Mouse (Mus musculus): ENCODE measurements around the gene Cdk9. TPM values are rescaled to one million over a fixed set of nuclear protein-coding genes. Genes with fewer than 3 reads are reported as not detected.

Gene Cdk9
- polyA plus RNA-seq, 1 experiment from 2014 or later = 86.0 TPM

- Histone ChIP-seq H3K4me3 (ENCODE audit: low read length) (no peak overlapping the region), H3K4me2 (ENCODE audit: low read depth, low read length) (no peak overlapping the region), H3K36me3 (ENCODE audit: control insufficient read depth, insufficient read depth, low read length) (peaks cover 21% of the 10 kb centered on the region), H3K27me3 (replicated peaks; ENCODE audit: control insufficient read depth, insufficient read depth, low read length) (no peaks in the 10 kb centered on the region), H3K9ac (ENCODE audit: low read depth, low read length) (no peak overlapping the region), H3K4me1 (ENCODE audit: control insufficient read depth, insufficient read depth, low read length) (peaks cover 26% of the 10 kb centered on the region), H3K9me3 (ENCODE audit: control insufficient read depth, low read length) (no peaks in the 10 kb centered on the region), H3K27ac (ENCODE audit: low read length) (no peak overlapping the region)
- no peak for ATAC-seq
- WGBS = 26% methylated on average over 5 of the region's 5 CpGs
Observed at GRCm38 (mm10) chr2:32689420-32689819, 23.5 kb downstream of the Cdk9 start.

GRCm38 (mm10) chr2:32687562-32687961 lies 25.3 kb downstream of the Cdk9 start:
- ATAC-seq = no peak
- H3K36me3 ChIP-seq (ENCODE audit: control insufficient read depth, insufficient read depth, low read length) = peaks cover 21% of the 10 kb centered on the region
- no peak overlapping the region for H3K4me2 ChIP-seq (ENCODE audit: low read depth, low read length)
- H3K27me3 ChIP-seq (replicated peaks; ENCODE audit: control insufficient read depth, insufficient read depth, low read length) = no peaks in the 10 kb centered on the region
- no peaks in the 10 kb centered on the region for H3K9me3 ChIP-seq (ENCODE audit: control insufficient read depth, low read length)
- peaks cover 17% of the 10 kb centered on the region for H3K4me1 ChIP-seq (ENCODE audit: control insufficient read depth, insufficient read depth, low read length)
- H3K4me3 ChIP-seq (ENCODE audit: low read length) = no peak overlapping the region
- no peak overlapping the region for H3K9ac ChIP-seq (ENCODE audit: low read depth, low read length)
- no peak overlapping the region for H3K27ac ChIP-seq (ENCODE audit: low read length)
- WGBS = 93% methylated on average over 8 of the region's 8 CpGs

- Histone ChIP-seq H3K36me3 (ENCODE audit: control insufficient read depth, insufficient read depth, low read length) (peaks cover 21% of the 10 kb centered on the region), H3K9ac (ENCODE audit: low read depth, low read length) (0 out of 2 replicates have a peak overlapping the region, but pooled peaks have one; percentile 24)
- WGBS = 86% methylated on average over 6 of the region's 6 CpGs
Observed at GRCm38 (mm10) chr2:32686640-32687039, 26.2 kb downstream of the Cdk9 start.

GRCm38 (mm10) chr2:32685807-32686206 lies 27.1 kb downstream of the Cdk9 start:
- peaks cover 21% of the 10 kb centered on the region for H3K36me3 ChIP-seq (ENCODE audit: control insufficient read depth, insufficient read depth, low read length)
- H3K4me2 ChIP-seq (ENCODE audit: low read depth, low read length) = no peak overlapping the region
- peaks cover 22% of the 10 kb centered on the region for H3K4me1 ChIP-seq (ENCODE audit: control insufficient read depth, insufficient read depth, low read length)
- peak; percentile 39; the same call in 1 of the 2 replicates for ATAC-seq
- H3K4me3 ChIP-seq (ENCODE audit: low read length) = no peak overlapping the region
- no peaks in the 10 kb centered on the region for H3K9me3 ChIP-seq (ENCODE audit: control insufficient read depth, low read length)
- H3K27ac ChIP-seq (ENCODE audit: low read length) = peak overlapping the region; percentile 52
- no peaks in the 10 kb centered on the region for H3K27me3 ChIP-seq (replicated peaks; ENCODE audit: control insufficient read depth, insufficient read depth, low read length)
- 81% methylated on average over 3 of the region's 3 CpGs for WGBS
- H3K9ac ChIP-seq (ENCODE audit: low read depth, low read length) = no peak overlapping the region; the same call in 1 of the 2 replicates

More at GRCm38 (mm10) chr2:32686640-32687039, 26.2 kb downstream of the Cdk9 start:
- H3K27me3 ChIP-seq (replicated peaks; ENCODE audit: control insufficient read depth, insufficient read depth, low read length) = no peaks in the 10 kb centered on the region
- H3K9me3 ChIP-seq (ENCODE audit: control insufficient read depth, low read length) = no peaks in the 10 kb centered on the region
- no peak for ATAC-seq
- peak overlapping the region; percentile 52; the same call in 1 of the 2 replicates for H3K27ac ChIP-seq (ENCODE audit: low read length)
- H3K4me1 ChIP-seq (ENCODE audit: control insufficient read depth, insufficient read depth, low read length) = peaks cover 20% of the 10 kb centered on the region
- no peak overlapping the region for H3K4me3 ChIP-seq (ENCODE audit: low read length)
- H3K4me2 ChIP-seq (ENCODE audit: low read depth, low read length) = no peak overlapping the region

GRCm38 (mm10) chr2:32684681-32685428 lies 28.0 kb downstream of the Cdk9 start:
- H3K4me1 ChIP-seq (ENCODE audit: control insufficient read depth, insufficient read depth, low read length) = peaks cover 28% of the 10 kb centered on the region
- H3K9me3 ChIP-seq (ENCODE audit: control insufficient read depth, low read length) = no peaks in the 10 kb centered on the region
- peaks cover 21% of the 10 kb centered on the region for H3K36me3 ChIP-seq (ENCODE audit: control insufficient read depth, insufficient read depth, low read length)
- no peak overlapping the region for H3K4me3 ChIP-seq (ENCODE audit: low read length)
- 88% methylated on average over 15 of the region's 15 CpGs for WGBS
- H3K4me2 ChIP-seq (ENCODE audit: low read depth, low read length) = no peak overlapping the region
- no peaks in the 10 kb centered on the region for H3K27me3 ChIP-seq (replicated peaks; ENCODE audit: control insufficient read depth, insufficient read depth, low read length)
- no peak overlapping the region; the same call in 1 of the 2 replicates for H3K27ac ChIP-seq (ENCODE audit: low read length)
- no peak for ATAC-seq
- H3K9ac ChIP-seq (ENCODE audit: low read depth, low read length) = no peak overlapping the region

- Histone ChIP-seq H3K36me3 (ENCODE audit: control insufficient read depth, insufficient read depth, low read length) (peaks cover 21% of the 10 kb centered on the region), H3K27ac (ENCODE audit: low read length) (no peak overlapping the region), H3K27me3 (replicated peaks; ENCODE audit: control insufficient read depth, insufficient read depth, low read length) (no peaks in the 10 kb centered on the region), H3K4me3 (ENCODE audit: low read length) (no peak overlapping the region), H3K9ac (ENCODE audit: low read depth, low read length) (no peak overlapping the region), H3K4me1 (ENCODE audit: control insufficient read depth, insufficient read depth, low read length) (peaks cover 35% of the 10 kb centered on the region), H3K9me3 (ENCODE audit: control insufficient read depth, low read length) (no peaks in the 10 kb centered on the region), H3K4me2 (ENCODE audit: low read depth, low read length) (no peak overlapping the region)
- 89% methylated on average over 10 of the region's 10 CpGs for WGBS
- no peak for ATAC-seq
Observed at GRCm38 (mm10) chr2:32683701-32684100, 29.2 kb downstream of the Cdk9 start.

GRCm38 (mm10) chr2:32682721-32683417 lies 30.0 kb downstream of the Cdk9 start:
- Histone ChIP-seq H3K4me3 (ENCODE audit: low read length) (no peak overlapping the region), H3K36me3 (ENCODE audit: control insufficient read depth, insufficient read depth, low read length) (peaks cover 19% of the 10 kb centered on the region)

GRCm38 (mm10) chr2:32681754-32682153 lies 31.1 kb downstream of the Cdk9 start:
- no peak overlapping the region for H3K4me2 ChIP-seq (ENCODE audit: low read depth, low read length)
- H3K27ac ChIP-seq (ENCODE audit: low read length) = peak overlapping the region; percentile 74
- no peaks in the 10 kb centered on the region for H3K9me3 ChIP-seq (ENCODE audit: control insufficient read depth, low read length)
- peaks cover 16% of the 10 kb centered on the region for H3K36me3 ChIP-seq (ENCODE audit: control insufficient read depth, insufficient read depth, low read length)
- peaks cover 36% of the 10 kb centered on the region for H3K4me1 ChIP-seq (ENCODE audit: control insufficient read depth, insufficient read depth, low read length)
- peak; percentile 10; the same call in 1 of the 2 replicates for ATAC-seq
- no peaks in the 10 kb centered on the region for H3K27me3 ChIP-seq (replicated peaks; ENCODE audit: control insufficient read depth, insufficient read depth, low read length)
- no peak overlapping the region for H3K4me3 ChIP-seq (ENCODE audit: low read length)
- 51% methylated on average over 6 of the region's 6 CpGs for WGBS
- peak overlapping the region; percentile 54 for H3K9ac ChIP-seq (ENCODE audit: low read depth, low read length)

More at GRCm38 (mm10) chr2:32682721-32683417, 30.0 kb downstream of the Cdk9 start:
- H3K4me1 ChIP-seq (ENCODE audit: control insufficient read depth, insufficient read depth, low read length) = peaks cover 36% of the 10 kb centered on the region
- no peaks in the 10 kb centered on the region for H3K27me3 ChIP-seq (replicated peaks; ENCODE audit: control insufficient read depth, insufficient read depth, low read length)
- H3K9me3 ChIP-seq (ENCODE audit: control insufficient read depth, low read length) = no peaks in the 10 kb centered on the region
- no peak for ATAC-seq
- no peak overlapping the region for H3K4me2 ChIP-seq (ENCODE audit: low read depth, low read length)
- WGBS = 78% methylated on average over 14 of the region's 14 CpGs
- H3K9ac ChIP-seq (ENCODE audit: low read depth, low read length) = no peak overlapping the region
- peak overlapping the region; percentile 9 for H3K27ac ChIP-seq (ENCODE audit: low read length)

- Histone ChIP-seq H3K9ac (ENCODE audit: low read depth, low read length) (peak overlapping the region; percentile 54), H3K4me1 (ENCODE audit: control insufficient read depth, insufficient read depth, low read length) (peaks cover 33% of the 10 kb centered on the region), H3K27ac (ENCODE audit: low read length) (peak overlapping the region; percentile 74), H3K27me3 (replicated peaks; ENCODE audit: control insufficient read depth, insufficient read depth, low read length) (no peaks in the 10 kb centered on the region), H3K4me3 (ENCODE audit: low read length) (no peak overlapping the region), H3K4me2 (ENCODE audit: low read depth, low read length) (no peak overlapping the region), H3K36me3 (ENCODE audit: control insufficient read depth, insufficient read depth, low read length) (peaks cover 12% of the 10 kb centered on the region), H3K9me3 (ENCODE audit: control insufficient read depth, low read length) (no peaks in the 10 kb centered on the region)
- WGBS = 81% methylated on average over 19 of the region's 19 CpGs
- peak; percentile 56 for ATAC-seq
Observed at GRCm38 (mm10) chr2:32680961-32681650, 31.8 kb downstream of the Cdk9 start.

Measured in intestine, embryonic 16.5 days (tissue).